Mouse (Mus musculus): Measurements from ENCODE around the gene Mogat1. TPM values are rescaled to one million over a fixed set of nuclear protein-coding genes. Genes with fewer than 3 reads are reported as not detected.
"Not testable (repeated sequence)": the region's sequence is repeated elsewhere in the genome, so short reads cannot be mapped to it uniquely, and the experiment has no call there.

The Mogat1 gene
- total RNA-seq, 2 experiments from 2014 or later, result 0.69 to 1.4 TPM

- DNase-seq (ENCODE audit: low spot score in 2 of 2), result peak; percentile 61 to 90
These were observed 25.7 kb downstream of the Mogat1 start for GRCm38 (mm10) chr1:78536310-78537164.

DNA sequence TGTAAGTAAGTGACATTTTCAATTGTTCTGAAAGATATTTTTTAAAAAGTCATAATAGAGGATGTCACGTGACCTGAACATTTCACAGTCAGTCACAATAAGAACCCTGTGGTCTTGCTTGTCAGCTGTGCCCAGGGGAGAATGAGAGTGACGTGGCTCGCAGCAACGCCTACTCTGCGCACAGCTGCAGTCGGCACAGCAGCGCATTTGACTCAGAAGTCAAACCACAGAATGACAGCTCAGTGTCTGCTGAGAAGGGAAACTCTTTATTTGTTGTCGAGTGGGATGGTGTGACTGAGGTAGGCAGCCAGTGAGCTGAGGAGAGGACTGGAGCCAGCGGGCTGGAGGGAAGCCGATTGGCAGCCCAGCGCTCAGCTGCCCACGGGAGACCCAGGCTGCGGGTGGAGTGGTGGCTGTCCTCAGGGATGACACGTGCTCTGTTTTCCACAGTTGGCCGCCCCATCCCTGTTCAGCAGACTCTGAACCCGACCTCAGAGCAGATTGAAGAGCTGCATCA is 26.8 kb downstream of the Mogat1 start:
- peak; percentile 79 to 83 for DNase-seq (ENCODE audit: low spot score in 2 of 2)

DNA sequence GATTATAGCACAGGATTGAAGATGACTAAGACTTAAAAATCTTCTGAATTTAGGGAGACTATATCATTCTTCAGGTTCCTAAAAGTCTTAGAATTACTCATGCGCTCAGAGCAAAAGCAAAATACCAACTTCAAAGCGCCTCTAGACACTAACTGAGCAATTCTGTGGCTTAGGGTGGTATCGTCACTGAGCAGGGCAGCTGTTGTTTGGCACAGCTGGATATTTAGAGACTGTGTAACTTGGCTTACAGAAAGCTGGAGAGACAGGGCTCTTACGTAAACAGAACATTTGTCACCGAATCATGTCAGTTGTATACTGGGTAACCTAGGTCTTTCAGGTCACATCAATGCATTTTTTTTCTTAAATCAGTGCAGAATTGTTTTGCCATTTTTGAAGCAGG is 27.6 kb downstream of the Mogat1 start:
- DNase-seq (ENCODE audit: low spot score in 2 of 2), result no peak

- no peak for DNase-seq (ENCODE audit: low spot score in 2 of 2)
These were observed 28.4 kb downstream of the Mogat1 start for GRCm38 (mm10) chr1:78539166-78539565.

GRCm38 (mm10) chr1:78543631-78544030 is 32.8 kb downstream of the Mogat1 start:
- DNase-seq (ENCODE audit: low spot score in 2 of 2), result not testable (repeated sequence)

- no peak for DNase-seq (ENCODE audit: low spot score in 2 of 2)
These were observed 35.5 kb downstream of the Mogat1 start for GRCm38 (mm10) chr1:78546258-78546657.

- DNase-seq (ENCODE audit: low spot score in 2 of 2), result no peak
These were observed 38.2 kb downstream of the Mogat1 start for GRCm38 (mm10) chr1:78548961-78549360.

GRCm38 (mm10) chr1:78554012-78554666 is 43.3 kb downstream of the Mogat1 start:
- no peak for DNase-seq (ENCODE audit: low spot score in 2 of 2)

DNA sequence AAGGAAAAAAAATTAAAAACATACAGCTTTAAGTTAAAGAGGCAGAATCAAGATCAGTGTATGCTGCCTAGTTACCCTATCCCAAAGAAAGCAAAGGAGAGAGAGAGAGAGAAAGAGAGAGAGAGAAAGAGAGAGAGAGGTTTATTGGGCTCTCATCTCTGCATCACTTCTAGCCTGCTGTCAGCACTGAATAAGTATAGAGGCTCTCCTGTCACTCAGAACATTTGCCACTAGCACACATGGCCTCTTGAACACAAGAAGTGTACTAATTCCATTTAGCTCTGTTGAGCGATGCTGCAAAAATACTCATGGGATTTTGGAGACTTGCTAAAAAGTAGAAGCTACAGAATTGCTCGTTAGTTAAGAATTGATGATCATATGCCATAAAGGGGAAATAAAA is 56.2 kb downstream of the Mogat1 start:
- DNase-seq (ENCODE audit: low spot score in 2 of 2), result no peak

- DNase-seq (ENCODE audit: low spot score in 2 of 2), result no peak
These were observed 56.6 kb downstream of the Mogat1 start for GRCm38 (mm10) chr1:78567421-78567820.

DNA sequence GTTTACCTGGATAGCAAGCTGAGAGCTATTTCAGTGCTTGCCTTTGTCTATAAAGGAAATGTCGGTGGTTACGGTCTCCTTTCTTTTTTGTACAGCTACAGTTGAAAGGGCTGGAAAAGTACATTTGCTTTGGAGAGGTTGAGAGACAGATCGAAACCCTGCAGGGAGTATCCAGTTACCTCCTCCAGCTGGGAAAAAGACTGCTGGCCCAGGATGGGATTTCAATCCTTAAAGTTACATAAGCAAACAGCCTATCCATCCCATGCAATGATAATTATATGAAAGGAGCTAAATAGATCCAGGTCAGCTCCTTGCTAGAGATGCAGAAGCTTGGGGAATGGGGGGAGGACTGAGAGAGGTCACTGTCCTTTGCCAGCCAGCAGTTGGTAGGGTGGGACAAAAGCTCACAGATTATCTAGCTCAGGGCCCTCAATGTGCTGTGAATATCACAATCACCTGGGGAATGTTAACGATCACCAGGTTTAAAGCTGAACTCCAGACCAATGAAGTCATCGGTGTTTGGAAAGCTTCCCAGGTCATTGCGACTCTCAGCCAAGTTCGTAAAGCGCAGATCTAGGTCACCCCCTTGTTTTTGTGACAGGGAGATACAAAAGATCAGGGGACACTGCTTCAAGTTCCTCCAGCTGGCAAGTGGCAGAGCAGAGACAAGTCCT is 57.2 kb downstream of the Mogat1 start:
- DNase-seq (ENCODE audit: low spot score in 2 of 2), result peak in 1 of 2 experiments; percentile 36

- no peak for DNase-seq (ENCODE audit: low spot score in 2 of 2)
These were observed 58.8 kb downstream of the Mogat1 start for GRCm38 (mm10) chr1:78569617-78570016.

DNA sequence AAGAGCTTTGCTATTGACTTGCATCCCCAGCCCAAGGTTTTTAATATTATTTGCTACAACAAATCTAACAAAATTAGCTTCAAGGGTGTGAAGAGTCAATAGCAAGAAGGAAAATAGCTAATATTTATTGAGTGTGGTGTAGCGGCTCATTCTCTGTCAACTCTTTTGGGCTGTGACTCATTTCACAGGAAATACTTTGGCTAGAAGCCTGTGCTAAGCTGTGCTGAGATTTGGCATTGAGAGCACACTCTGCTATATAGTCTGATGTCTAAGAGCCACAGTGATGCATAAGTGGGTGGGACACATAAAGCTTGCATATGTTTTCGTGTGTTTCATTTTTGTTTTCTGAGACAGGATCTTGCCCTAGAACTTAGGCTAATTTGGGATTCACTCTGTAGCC is 74.3 kb downstream of the Mogat1 start:
- DNase-seq (ENCODE audit: low spot score in 2 of 2), result peak in 1 of 2 experiments; percentile 60

DNA sequence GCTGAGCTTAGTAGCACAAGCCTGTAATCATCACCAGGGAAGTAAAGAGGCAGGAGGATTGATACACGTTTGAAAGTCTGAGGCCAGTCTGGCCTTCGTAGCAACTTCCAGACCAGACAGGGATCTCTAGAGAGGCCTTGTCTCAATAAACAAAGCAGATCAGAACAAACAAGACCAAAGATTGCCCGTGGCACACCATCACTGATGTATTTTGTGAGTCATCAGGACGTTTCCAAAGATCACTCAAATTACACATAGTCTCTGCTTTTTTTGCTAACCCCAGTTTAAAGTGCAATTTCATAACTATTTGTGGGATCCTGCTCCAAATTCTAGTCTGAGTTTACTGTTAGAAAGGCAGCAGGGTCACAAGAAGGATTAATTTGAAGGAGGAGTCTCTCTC is 76.2 kb downstream of the Mogat1 start:
- DNase-seq (ENCODE audit: low spot score in 2 of 2), result no peak

Other genes with a start within 250 kb of the Mogat1 start
- gene Sgpp2, start 200.6 kb upstream of the Mogat1 start, total RNA-seq (2021), result 1 to 10 TPM; 5.1 to 5.4 TPM
- 10 to 100 TPM; 63.3 to 68.2 TPM for gene Farsb, start 22.1 kb upstream of the Mogat1 start, total RNA-seq (2021)
- gene BC035947, start 1.2 kb downstream of the Mogat1 start, total RNA-seq (2021), result 1 to 10 TPM; 1.0 to 1.2 TPM
- gene Acsl3, start 146.8 kb downstream of the Mogat1 start, total RNA-seq (2021), result 100 to 1,000 TPM; 200 to 202 TPM
- 10 to 100 TPM; 27.7 to 33.2 TPM for gene Utp14b, start 147.0 kb downstream of the Mogat1 start, total RNA-seq (2021)

Measured in layer of hippocampus, adult 18-20 months (tissue).